23 mouse cellular contexts compared by ENCODE assay signal in the genomic region with DNA sequence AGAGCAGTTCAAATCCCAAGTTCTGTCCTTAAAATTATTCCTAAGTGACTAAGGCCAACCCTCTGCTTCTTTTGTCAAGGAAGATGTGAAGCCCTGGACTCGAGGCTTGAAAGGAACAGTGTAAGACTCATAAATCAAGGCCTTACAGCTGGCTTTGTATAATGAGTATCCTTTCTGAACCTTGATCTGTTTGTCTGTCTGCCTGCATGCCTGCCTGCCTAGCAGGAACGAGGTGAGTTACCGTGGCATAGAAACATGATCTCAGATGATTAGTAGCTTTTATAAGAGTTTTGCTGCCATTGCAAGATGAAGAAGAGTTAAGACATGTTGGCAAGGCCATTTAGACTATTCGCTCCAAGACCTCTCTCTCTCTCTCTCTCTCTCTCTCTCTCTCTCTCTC.
"Had no signal": no experiment of that assay in that cellular context is flagged by ENCODE, and none has a peak within 500 bp of the region (broad histone marks: within the 10 kb centered on the region; RNA-seq: fewer than 3 reads in every experiment).

No protein-coding gene starts in this region.

- H3K27ac ChIP-seq: forebrain, embryonic 15.5 days; heart, adult 2 months; heart, embryonic 13.5 days; heart, embryonic 15.5 days; hindbrain, embryonic 13.5 days; hindbrain, embryonic 15.5 days; hindbrain, postnatal 0 days; limb, embryonic 13.5 days; limb, embryonic 15.5 days; liver, embryonic 12.5 days; liver, embryonic 14.5 days had no signal

- H3K9ac ChIP-seq: forebrain, embryonic 15.5 days; forebrain, postnatal 0 days; heart, embryonic 13.5 days; heart, embryonic 15.5 days; hindbrain, embryonic 13.5 days; hindbrain, embryonic 15.5 days; limb, embryonic 13.5 days; limb, embryonic 15.5 days; liver, embryonic 12.5 days; liver, embryonic 14.5 days had no signal

- DNase-seq: forebrain, postnatal 0 days; gastrocnemius, postnatal 14 days; gastrocnemius, postnatal 36 days; heart, adult 11 months; heart, adult 2 months; heart, postnatal 14 days; heart, postnatal 36 days; kidney, adult 18-20 months; layer of hippocampus, adult 9-11 months; layer of hippocampus, postnatal 36 days; left cerebral cortex, postnatal 4 days had no signal

- H3K4me3 ChIP-seq: forebrain, embryonic 15.5 days; heart, adult 2 months; heart, embryonic 13.5 days; heart, embryonic 15.5 days; hindbrain, embryonic 13.5 days; hindbrain, embryonic 15.5 days; limb, embryonic 13.5 days; limb, embryonic 15.5 days; liver, embryonic 12.5 days had no signal

- H3K9me3 ChIP-seq: forebrain, embryonic 15.5 days; heart, embryonic 13.5 days; heart, embryonic 15.5 days; hindbrain, embryonic 13.5 days; hindbrain, embryonic 15.5 days; limb, embryonic 13.5 days; limb, embryonic 15.5 days; liver, embryonic 12.5 days had no signal

- H3K4me1 ChIP-seq: forebrain, embryonic 15.5 days; heart, embryonic 13.5 days; heart, embryonic 15.5 days; hindbrain, embryonic 13.5 days; hindbrain, embryonic 15.5 days; limb, embryonic 13.5 days; limb, embryonic 15.5 days; liver, embryonic 12.5 days had no signal

- ATAC-seq: forebrain, embryonic 15.5 days; forebrain, postnatal 0 days; hindbrain, postnatal 0 days; intestine, embryonic 16.5 days; liver, embryonic 12.5 days had no signal

- H3K36me3 ChIP-seq: forebrain, embryonic 15.5 days; heart, embryonic 13.5 days; heart, embryonic 15.5 days; hindbrain, embryonic 13.5 days; hindbrain, embryonic 15.5 days; limb, embryonic 13.5 days; limb, embryonic 15.5 days; liver, embryonic 12.5 days had no signal

- H3K4me2 ChIP-seq: forebrain, embryonic 15.5 days; heart, embryonic 11.5 days; heart, embryonic 13.5 days; heart, embryonic 15.5 days; hindbrain, embryonic 13.5 days; hindbrain, embryonic 15.5 days; limb, embryonic 13.5 days; limb, embryonic 15.5 days; liver, embryonic 12.5 days had no signal

- H3K27me3 ChIP-seq: forebrain, embryonic 15.5 days; heart, embryonic 13.5 days; heart, embryonic 15.5 days; hindbrain, embryonic 13.5 days; hindbrain, embryonic 15.5 days; limb, embryonic 13.5 days; limb, embryonic 15.5 days; liver, embryonic 12.5 days had no signal
